Mouse (Mus musculus): Measurements from ENCODE around the gene Thrap3. TPM values are rescaled to one million over a fixed set of nuclear protein-coding genes. Genes with fewer than 3 reads are reported as not detected.
"Not testable (repeated sequence)": the region's sequence is repeated elsewhere in the genome, so short reads cannot be mapped to it uniquely, and the experiment has no call there.

The Thrap3 gene
- total RNA-seq, 2 experiments from 2014 or later: 133 to 154 TPM

DNA sequence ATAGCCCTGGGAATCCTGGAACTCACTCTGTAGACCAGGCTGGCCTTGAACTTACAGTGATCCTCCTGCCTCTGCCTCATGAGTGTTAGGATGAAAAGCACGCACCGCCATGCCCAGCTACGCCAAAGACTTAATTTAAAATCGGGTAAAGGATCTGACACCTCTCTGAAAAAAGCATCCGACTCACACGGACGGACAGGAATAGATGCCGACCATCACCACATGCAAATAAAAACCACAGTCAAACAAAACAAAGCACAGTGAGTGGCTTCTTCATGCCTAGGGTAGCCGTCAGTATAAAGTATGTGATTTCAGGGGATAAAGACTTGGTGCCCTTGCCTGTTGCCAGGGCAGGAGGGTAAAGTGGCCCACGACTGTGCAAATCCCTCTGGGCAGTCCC lies 17.5 kb upstream of the Thrap3 start:
- no peak for DNase-seq (ENCODE audit: extremely low spot score in 1 of 2, low spot score in 1 of 2)

DNA sequence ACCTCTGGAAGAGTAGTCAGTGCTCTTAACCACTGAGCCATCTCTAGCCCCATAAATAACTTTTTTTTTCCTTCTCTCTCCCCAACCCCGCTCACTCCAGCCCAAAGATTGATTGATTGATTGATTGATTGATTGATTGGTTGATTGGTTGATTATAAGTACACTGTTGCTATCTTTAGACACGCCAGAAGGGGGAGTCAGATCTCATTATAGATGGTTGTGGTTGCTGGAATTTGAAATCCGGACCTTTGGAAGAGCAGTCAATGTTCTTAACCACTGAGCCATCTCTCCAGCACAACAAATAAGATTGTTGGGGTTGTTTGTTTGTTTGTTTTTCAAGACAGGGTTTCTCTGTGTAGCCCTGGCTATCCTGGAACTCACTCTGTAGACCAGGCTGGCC lies 17.0 kb upstream of the Thrap3 start:
- DNase-seq (ENCODE audit: extremely low spot score in 1 of 2, low spot score in 1 of 2): not testable (repeated sequence)

DNA sequence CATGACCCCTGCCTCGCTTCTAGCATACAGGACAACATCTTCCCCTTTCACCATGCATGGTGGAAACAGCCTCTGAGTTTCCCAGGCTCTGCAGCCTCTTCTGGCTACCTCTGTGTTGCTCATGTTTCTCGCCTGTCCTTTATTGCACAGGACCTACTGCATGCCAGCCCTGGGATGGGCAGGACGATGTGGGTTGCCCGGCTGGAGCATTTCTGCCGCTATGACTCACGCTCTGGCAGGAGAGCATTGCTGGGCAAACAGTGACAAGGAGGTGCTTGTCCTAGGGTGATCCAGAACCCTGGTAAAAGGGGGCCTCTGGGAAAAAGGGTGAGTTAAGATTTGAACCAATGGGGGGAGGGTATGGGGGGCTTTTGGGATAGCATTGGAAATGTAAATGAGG lies 15.2 kb upstream of the Thrap3 start:
- no peak for DNase-seq (ENCODE audit: extremely low spot score in 1 of 2, low spot score in 1 of 2)

DNA sequence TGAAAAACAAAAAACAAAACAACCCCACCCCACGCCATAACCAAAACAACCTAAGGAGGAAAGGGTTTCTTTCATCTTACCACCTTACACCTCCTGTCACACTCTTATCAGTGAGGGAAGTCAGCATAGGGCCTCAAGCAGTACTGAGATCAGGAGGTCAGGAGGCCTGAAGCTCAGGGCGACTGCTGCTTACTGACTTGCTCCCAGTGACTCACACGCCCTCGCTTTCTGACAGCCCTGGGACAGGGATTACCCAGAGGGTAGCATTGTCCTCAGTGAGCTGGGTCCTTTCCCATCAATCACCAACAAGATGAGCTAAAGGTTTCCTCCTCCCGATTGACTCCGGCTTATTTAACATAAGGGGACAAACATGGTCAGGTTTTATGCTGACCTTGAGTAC lies 4.5 kb upstream of the Thrap3 start:
- DNase-seq (ENCODE audit: extremely low spot score in 1 of 2, low spot score in 1 of 2): no peak

DNA sequence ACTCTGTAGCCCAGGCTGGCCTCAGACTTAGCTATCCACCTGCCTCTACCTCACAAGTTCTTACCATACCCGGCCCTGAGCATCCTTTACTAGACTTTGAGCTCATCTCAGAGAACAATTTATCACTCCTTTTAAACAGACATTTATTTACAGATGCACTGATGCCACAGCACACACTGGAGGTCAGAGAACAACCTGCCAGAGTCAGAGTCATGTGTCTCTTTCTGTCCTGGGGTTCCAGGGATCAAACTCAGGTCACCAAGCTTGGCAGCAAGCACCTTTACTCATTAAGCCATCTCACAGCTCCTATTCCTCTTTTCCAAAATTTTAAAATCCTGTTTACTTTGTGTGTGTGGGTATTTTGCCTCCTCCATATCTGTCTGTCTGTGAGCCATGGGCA lies 2.8 kb upstream of the Thrap3 start:
- no peak for DNase-seq (ENCODE audit: extremely low spot score in 1 of 2, low spot score in 1 of 2)

DNA sequence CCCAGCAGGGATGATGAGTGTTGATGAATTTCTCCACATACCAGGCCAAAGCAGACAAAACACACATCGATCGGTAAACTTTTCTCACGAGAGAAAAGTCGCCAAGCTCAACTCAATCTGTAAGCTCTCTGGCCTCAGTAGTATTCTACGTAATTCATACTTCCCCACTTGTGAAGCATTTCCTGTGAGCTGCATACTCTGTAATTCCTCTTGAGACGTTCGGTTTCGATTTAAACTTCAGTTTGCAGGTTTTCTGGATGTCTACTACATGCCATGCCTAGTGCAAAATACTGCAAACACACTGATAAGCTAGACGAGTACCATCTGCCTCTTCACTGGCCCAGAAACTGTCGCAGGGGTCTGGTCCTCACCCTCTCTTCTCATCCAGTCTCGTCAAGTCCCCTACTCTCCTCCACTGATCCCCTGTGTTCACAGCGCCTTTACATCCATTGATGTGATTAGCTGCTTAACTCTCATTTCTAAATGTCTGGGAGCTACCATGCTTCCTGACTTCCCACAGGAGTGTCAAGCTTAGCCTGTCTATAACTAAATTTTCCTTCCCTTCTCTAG lies 2.2 kb upstream of the Thrap3 start:
- no peak for DNase-seq (ENCODE audit: extremely low spot score in 1 of 2, low spot score in 1 of 2)

DNA sequence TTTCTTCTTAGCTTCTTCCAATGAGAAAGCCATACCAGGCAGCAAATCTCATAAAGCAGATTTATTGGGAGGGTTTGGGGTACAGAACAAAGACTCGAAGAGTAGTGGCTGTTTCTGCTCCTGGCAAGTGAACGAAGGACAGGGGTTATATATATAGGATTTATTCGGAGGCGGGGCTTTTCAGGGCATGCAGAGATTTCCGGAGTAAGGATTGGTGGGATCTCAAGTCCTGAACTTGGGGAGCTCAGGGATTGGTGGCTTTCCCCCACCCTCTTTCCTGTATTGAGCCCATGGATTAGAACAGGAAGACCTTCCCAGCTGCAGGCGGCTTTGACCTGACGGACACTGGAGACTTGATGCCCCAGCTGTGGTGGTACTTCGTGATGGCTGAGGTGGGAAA lies 1.5 kb upstream of the Thrap3 start:
- DNase-seq (ENCODE audit: extremely low spot score in 1 of 2, low spot score in 1 of 2): no peak

DNA sequence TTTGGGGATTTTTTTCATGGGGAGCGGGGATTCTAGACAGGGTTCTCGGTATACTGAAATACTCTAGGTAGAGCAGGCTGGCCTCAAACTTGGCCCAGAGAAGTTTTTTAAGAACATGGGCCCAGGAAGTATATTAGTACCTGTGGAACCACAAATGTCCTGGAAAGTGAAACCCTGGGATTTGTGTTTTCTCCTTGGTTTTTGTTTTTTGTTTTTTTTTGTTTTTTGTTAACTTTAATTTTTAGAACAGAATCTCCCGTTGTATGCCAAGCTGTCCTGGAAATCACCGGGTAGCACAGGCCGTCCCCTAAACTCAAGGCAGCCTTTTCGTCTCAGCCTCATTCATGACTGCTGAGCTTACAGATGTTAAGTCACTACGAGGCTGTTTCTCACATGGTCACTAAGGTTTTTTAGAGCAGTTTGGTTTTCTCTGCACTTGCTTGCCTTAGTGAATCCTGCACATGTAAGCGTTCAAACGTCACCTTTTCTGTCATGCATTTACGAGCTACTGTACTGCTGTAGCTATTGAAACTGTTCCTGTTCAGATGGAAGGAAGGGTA lies 856 bp upstream of the Thrap3 start:
- no peak for DNase-seq (ENCODE audit: extremely low spot score in 1 of 2, low spot score in 1 of 2)

DNA sequence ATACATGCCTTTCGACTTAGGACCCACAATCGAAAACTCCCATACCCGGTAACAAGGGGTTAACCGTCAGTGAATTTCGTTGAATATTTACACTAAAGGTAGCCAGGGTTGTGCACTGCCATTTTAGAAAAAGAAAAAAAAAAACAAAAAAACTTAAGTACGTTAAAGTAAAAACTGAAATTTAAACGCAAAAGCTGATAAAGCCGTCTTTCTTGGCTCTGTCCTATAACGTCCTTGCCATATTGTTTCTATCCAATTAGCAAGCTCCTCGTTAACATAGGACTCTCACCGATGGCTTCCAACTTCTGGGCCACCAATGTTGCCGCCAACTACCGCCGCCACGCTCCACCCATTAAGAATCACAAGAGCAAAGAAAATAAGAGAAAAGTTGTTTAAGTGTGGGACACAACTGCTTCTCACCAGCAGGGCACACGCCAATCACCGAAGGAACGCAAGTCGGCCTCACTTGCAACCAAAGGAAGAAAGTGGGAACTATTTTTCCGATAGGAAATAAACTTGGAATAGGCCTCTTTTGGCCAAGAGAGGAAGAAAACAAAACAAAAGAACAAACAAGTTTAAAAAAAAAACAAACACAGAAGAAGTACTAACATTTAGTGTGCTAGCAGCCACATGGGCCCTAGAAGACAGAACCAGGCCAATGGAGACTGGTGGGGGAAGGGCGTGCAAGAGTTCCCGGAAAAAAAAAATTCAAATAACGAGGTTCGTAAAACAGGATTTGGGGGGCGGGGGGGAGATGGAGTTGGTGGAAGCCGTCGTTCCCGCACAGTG lies 852 bp downstream of the Thrap3 start:
- no peak for DNase-seq (ENCODE audit: extremely low spot score in 1 of 2, low spot score in 1 of 2)

DNA sequence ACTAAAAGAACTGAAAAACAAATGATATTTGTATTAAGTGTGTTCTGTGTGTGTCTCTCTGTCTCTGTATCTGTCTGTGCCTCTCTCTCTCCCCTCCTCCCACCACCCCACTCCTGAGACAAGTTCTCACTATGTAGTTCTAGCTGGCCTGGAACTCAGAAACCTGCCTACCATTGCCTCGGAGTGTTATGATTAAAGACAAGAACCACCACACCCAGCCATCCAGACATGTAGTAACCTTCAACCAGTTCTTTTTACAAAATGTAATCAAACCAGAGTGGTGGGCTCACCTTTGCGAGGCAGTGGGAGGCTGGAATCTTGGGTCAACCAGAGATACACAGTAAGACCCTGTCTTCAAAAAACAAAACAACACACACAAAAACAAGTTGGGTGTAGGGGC lies 1.9 kb downstream of the Thrap3 start:
- no peak for DNase-seq (ENCODE audit: extremely low spot score in 1 of 2, low spot score in 1 of 2)

DNA sequence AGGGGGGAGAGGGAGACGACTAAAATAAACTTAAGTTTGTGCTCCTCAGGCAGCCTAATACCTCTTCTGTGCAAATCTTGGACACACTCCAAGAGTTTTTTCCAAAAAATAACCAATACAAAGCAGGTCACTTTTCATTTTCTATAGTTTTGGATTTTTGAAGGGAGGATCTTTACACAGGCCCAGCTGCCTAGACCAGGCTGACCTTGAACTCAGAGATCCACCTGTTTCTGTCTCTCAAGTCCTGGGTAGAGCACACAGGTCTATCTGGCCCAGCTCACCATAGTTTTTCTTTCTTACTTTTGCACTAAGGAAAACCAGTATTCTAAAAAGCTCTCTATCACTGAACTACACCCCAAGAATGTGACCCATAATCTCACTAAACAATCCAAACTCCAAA lies 2.5 kb downstream of the Thrap3 start:
- DNase-seq (ENCODE audit: extremely low spot score in 1 of 2, low spot score in 1 of 2): no peak

DNA sequence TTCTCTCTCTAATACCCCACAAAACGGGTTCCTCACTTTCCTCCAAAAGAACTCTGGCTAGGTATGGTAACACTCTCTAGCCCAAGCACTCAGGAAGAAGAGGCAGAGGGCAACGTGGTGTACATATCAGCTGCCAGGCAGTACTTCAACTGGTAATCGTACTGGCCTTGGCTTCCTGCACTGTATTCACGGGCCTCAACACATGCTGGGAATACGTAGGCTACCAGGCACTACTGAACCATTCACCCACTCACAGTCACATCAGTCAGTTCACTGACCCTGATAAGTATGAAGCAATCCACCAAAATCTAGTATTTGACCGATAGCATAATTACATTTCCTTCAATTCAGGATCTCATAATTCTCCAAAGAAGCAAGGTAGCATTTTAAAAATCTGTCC lies 3.0 kb downstream of the Thrap3 start:
- DNase-seq (ENCODE audit: extremely low spot score in 1 of 2, low spot score in 1 of 2): no peak

DNA sequence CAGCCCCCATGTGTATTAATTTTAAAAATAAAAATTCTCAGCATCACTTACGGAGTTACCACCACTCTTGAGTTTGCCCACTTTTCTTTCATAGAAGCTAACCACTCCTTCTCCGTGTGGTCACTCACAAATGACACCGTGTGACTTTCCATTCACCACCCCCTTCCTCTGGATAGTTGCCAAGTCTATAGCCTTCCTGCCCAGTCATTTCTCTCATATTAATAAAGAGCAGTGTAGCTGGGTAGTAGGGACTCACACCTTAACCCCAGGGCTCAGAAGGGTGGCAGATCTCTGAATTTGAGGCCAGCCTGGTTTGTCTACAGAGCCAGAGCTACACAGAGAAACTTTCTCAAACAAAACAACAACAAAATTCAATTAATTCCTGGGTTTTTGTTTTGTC lies 5.1 kb downstream of the Thrap3 start:
- DNase-seq (ENCODE audit: extremely low spot score in 1 of 2, low spot score in 1 of 2): no peak

DNA sequence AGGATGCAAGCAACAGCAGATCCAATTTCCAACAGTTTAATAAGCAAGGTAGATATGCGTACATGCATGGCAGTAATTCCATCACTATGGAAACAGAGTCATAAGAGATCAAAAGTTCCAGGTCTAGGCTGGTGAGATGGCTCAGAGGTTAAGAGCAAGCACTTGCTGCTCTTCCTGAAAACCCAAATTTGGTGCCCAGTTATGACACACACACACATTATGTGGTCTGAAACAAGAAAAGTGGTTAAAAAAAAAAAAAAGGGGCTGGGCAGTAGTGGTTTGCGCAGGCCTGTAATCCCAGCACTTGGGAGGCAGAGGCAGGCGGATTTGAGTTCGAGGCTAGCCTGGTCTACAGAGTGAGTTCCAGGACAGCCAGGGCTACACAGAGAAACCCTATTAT lies 7.6 kb downstream of the Thrap3 start:
- no peak for DNase-seq (ENCODE audit: extremely low spot score in 1 of 2, low spot score in 1 of 2)

DNA sequence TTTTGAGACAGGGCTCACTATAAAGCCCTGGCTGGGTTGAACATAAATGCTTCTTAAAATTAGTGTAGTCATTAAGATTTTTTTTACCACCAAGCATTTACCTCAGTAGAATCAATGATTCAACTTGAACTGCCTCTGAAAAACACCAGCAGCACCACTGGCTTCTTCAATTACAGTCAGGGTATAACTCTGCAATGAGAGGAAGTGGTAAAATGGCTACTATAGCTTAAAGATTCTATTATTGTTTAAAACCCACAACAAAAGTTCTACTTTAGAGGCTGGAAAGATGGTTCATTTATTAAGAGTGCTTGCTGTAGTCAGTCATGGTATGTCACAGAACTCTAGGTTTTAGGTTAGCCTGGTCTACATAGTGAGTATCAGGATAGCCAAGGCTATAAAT lies 8.3 kb downstream of the Thrap3 start:
- no peak for DNase-seq (ENCODE audit: extremely low spot score in 1 of 2, low spot score in 1 of 2)

DNA sequence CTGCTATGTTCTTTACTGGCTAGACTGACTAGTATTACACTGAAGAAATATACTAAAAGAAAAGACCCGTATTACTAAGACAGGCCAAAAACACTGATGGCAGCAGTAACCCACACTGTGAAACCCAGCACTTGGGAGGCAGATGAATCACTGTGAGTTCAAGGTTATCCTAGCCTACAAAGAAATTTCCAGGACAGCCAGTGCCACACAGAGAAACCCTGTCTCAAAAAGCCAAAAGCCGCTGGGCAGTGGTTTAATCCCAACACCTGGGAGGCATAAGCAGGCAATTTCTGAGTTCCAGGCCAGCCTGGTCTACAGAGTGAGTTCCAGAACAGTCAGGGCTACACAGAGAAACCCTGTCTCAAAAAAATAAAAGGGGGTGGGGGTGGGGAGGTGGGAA lies 11.9 kb downstream of the Thrap3 start:
- no peak for DNase-seq (ENCODE audit: extremely low spot score in 1 of 2, low spot score in 1 of 2)

DNA sequence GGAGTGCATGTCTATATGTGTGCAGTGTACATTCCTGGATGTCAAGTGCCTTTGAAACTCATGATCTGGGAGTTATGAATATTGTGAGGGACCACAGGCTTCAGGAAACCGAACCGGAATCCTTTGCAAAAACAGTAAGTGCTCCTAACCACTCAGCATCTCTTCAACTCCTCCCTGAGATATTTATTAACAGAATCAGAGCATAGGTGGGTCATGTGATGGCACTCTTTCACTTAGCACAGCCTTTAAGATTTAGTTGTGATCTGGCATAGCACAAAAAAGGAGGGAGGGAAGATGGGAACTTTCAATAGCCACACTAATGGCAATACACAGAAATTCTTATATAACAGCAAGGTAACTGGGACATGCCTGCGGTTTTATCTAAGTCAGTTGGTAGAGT lies 15.5 kb downstream of the Thrap3 start:
- no peak for DNase-seq (ENCODE audit: extremely low spot score in 1 of 2, low spot score in 1 of 2)

DNA sequence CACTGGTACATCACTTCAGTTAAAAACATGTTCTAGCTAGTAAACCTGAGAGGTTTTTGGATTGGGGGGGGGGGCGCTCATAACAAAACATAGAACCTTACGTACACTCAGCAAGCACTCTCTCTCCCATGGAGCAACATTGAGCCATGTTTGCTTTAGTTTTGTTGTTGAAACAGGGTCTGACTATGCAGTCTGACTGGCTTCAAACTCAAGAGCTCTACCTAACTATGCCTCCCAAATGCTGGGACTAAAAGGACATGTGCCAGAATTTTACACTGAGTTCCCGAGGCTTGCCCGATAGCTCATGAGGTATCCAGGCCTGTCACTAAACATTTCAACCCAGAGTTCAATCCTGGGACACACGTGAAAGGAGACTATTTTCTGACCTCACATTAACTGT lies 19.5 kb downstream of the Thrap3 start:
- DNase-seq (ENCODE audit: extremely low spot score in 1 of 2, low spot score in 1 of 2): no peak

DNA sequence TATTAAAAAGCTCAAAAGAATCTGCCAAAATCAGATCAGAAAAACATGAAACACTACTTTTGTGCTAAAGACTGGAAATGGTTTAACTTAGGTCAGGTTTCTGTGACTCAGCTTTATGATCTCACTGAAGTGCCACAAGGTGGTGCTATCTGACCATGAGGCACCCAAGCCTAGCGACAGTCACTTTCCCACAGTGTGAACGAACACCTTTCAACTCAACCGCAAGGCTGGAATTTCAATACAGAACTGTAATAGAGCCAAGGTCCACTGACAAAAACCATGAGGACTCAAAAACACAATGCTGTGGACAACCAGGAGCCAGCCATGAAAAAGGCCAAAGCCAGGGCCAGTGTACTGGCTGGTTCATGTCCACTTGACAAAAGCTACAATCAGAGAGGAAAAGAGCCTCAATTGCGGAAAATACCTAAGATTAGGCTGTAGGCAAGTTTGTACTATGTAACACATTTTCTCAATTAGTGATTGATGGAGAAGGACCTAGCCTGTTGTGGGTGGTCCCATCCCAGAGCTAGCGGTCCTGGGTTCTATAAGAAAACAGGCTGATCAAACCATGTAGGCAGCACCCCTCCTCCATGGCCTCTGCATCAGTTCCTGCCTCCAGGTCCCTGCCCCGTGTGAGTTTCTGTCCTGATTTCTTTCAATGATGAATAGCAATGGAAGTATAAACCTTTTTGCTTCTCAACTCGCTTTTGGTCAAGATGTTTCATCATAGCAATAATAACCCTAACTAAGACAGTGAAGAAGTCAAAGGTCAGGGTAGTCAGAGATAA lies 21.2 kb downstream of the Thrap3 start:
- peak in 1 of 2 experiments; percentile 26 for DNase-seq (ENCODE audit: extremely low spot score in 1 of 2, low spot score in 1 of 2)

DNA sequence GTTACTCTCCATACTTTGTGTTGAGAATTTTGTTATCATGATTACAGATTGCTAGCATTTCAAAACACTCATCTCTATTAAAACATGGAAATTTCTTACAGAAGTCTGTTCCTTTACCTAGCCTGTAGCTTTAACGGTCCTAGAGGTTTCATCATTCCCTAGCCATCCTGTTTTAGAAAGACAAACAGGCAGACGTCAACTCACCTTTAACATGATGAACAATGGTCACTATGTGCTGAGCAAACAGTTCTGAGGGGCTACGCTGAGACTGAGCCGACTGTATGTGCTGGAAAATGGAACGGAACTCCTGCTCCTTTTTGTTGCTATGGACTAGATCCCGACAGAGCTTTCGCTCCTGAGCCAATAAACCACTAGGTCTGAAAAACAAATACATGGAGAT lies 26.6 kb downstream of the Thrap3 start:
- not testable (repeated sequence) for DNase-seq (ENCODE audit: extremely low spot score in 1 of 2, low spot score in 1 of 2)

DNA sequence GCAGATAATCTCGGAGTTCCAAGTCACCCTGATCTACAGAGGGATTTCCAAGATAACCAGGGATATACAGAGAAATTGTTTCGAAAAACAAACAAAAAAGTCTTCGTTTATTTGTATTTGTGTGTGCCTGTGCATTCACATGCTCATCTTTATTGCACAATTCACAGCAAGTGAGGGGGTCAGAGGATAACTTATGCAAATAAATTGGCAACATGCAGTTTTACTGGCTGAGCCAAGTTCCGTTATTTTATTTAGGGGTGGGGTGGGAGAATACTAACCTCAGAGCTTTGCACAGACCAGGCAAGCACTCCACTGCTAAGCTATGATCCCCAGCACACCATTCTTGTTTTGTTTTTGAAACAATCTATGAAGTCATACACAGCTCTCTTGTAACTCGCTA lies 28.8 kb downstream of the Thrap3 start:
- DNase-seq (ENCODE audit: extremely low spot score in 1 of 2, low spot score in 1 of 2): no peak

All from layer of hippocampus, postnatal 25 days (tissue).